Comparison of ENCODE assay signal across 11 mouse cellular contexts in genomic region chr6:83435174-83435573, GRCm38 (mm10). TPM values are rescaled to one million over a fixed set of nuclear protein-coding genes. Genes with fewer than 3 reads are reported as not detected.
A peak's percentile ranks its signal among the peaks of the same experiment; 100 is the strongest.
DNase-seq lines count a peak whose midpoint lies in the region; ATAC-seq and TF ChIP-seq lines count a peak whose summit lies in the region.
"Had no signal": no experiment of that assay in that cellular context is flagged by ENCODE, and none has a peak within 500 bp of the region (broad histone marks: within the 10 kb centered on the region; RNA-seq: fewer than 3 reads in every experiment).

No protein-coding gene starts in this region.

- H3K9ac ChIP-seq in midbrain, postnatal 0 days (replicated peaks; ENCODE audit: low read length, poor library complexity, severe bottlenecking), result no peak overlapping the region
- H3K9ac ChIP-seq in forebrain, postnatal 0 days, result no peak overlapping the region
- H3K9ac ChIP-seq: liver, embryonic 13.5 days had no signal

- no peak overlapping the region for H3K4me2 ChIP-seq in midbrain, postnatal 0 days (ENCODE audit: low read depth, low read length, poor library complexity, severe bottlenecking)
- H3K4me2 ChIP-seq in forebrain, postnatal 0 days (ENCODE audit: low read depth), result no peak overlapping the region
- H3K4me2 ChIP-seq: liver, embryonic 13.5 days had no signal

- no peaks in the 10 kb centered on the region for H3K9me3 ChIP-seq in midbrain, embryonic 10.5 days (replicated peaks)
- no peaks in the 10 kb centered on the region for H3K9me3 ChIP-seq in midbrain, postnatal 0 days (ENCODE audit: low read length)
- H3K9me3 ChIP-seq in forebrain, postnatal 0 days (ENCODE audit: low read length), result no peaks in the 10 kb centered on the region
- H3K9me3 ChIP-seq: liver, embryonic 13.5 days had no signal

- peaks cover 92% of the 10 kb centered on the region for H3K4me1 ChIP-seq in midbrain, embryonic 10.5 days
- peaks cover 29% of the 10 kb centered on the region for H3K4me1 ChIP-seq in midbrain, postnatal 0 days (ENCODE audit: insufficient read depth, low read length)
- peaks cover 28% of the 10 kb centered on the region for H3K4me1 ChIP-seq in forebrain, postnatal 0 days (ENCODE audit: insufficient read depth)

- no peaks in the 10 kb centered on the region for H3K27me3 ChIP-seq in midbrain, embryonic 10.5 days (ENCODE audit: low read depth, poor library complexity, severe bottlenecking)
- no peaks in the 10 kb centered on the region for H3K27me3 ChIP-seq in midbrain, postnatal 0 days (ENCODE audit: insufficient read depth, low read length)
- no peaks in the 10 kb centered on the region for H3K27me3 ChIP-seq in forebrain, postnatal 0 days (ENCODE audit: insufficient read depth, low read length)
- H3K27me3 ChIP-seq: liver, embryonic 13.5 days; Patski had no signal

- no peak for TF ChIP-seq CTCF in midbrain, postnatal 0 days (IDR thresholded peaks at IDR 0.05)
- no peak for TF ChIP-seq CTCF in forebrain, postnatal 0 days (IDR thresholded peaks at IDR 0.05; ENCODE audit: low read depth)

- no peak for ATAC-seq in midbrain, postnatal 0 days (ENCODE audit: low FRiP score)
- no peak for ATAC-seq in forebrain, postnatal 0 days
- ATAC-seq: Patski had no signal

- peak; percentile 78 for DNase-seq in midbrain, embryonic 10.5 days (ENCODE audit: low spot score)
- no peak for DNase-seq in midbrain, postnatal 0 days (ENCODE audit: low spot score)
- DNase-seq in brain, adult 2 months (ENCODE audit: low read depth, low spot score), result peak; percentile 60
- DNase-seq in forebrain, postnatal 0 days, result no peak
- peak; percentile 91 for DNase-seq in retina, postnatal 1 day
- DNase-seq in left cerebral cortex, postnatal 36 days (ENCODE audit: low spot score in 2 of 2), result no peak
- DNase-seq in thymus, postnatal 4 days, result no peak
- no peak for DNase-seq in frontal cortex, adult 2 months (ENCODE audit: extremely low spot score in 1 of 2, low spot score in 1 of 2)
- DNase-seq: kidney, adult 8-10 months; liver, embryonic 13.5 days had no signal

- H3K27ac ChIP-seq in midbrain, embryonic 10.5 days (replicated peaks), result peak overlapping the region; percentile 90
- H3K27ac ChIP-seq in midbrain, postnatal 0 days (ENCODE audit: low read depth, low read length), result no peak overlapping the region
- peak overlapping the region; percentile 21; the same call in 1 of the 2 replicates for H3K27ac ChIP-seq in forebrain, postnatal 0 days (ENCODE audit: low read depth, low read length)
- H3K27ac ChIP-seq: liver, embryonic 13.5 days had no signal

- H3K4me3 ChIP-seq in midbrain, embryonic 10.5 days, result peak overlapping the region; percentile 36
- H3K4me3 ChIP-seq in midbrain, postnatal 0 days (ENCODE audit: low read depth, low read length), result no peak overlapping the region
- H3K4me3 ChIP-seq in forebrain, postnatal 0 days (ENCODE audit: low read depth, low read length), result no peak overlapping the region
- H3K4me3 ChIP-seq: liver, embryonic 13.5 days had no signal

- intact Hi-C loops in left cerebral cortex, postnatal 36 days (cut with DNase I), result no loop called here

- peaks cover 77% of the 10 kb centered on the region for H3K36me3 ChIP-seq in midbrain, embryonic 10.5 days
- H3K36me3 ChIP-seq in midbrain, postnatal 0 days (ENCODE audit: insufficient read depth, low read length), result no peaks in the 10 kb centered on the region
- peaks cover 27% of the 10 kb centered on the region; the same call in 1 of the 2 replicates for H3K36me3 ChIP-seq in forebrain, postnatal 0 days (ENCODE audit: insufficient read depth)

- WGBS in midbrain, embryonic 10.5 days, result 14% methylated on average over 5 of the region's 5 CpGs
- 11% methylated on average over 5 of the region's 5 CpGs for WGBS in midbrain, postnatal 0 days
- 17% methylated on average over 5 of the region's 5 CpGs for WGBS in forebrain, postnatal 0 days

RNA-seq across cellular contexts. Expression of gene Tet3, which starts 23.7 kb away (rescaled TPM):
- 45.1 and 51.0 TPM in 2 replicates for polyA plus RNA-seq in midbrain, embryonic 10.5 days (2016; fragmentation: Nextera tagmentation; extraction: Ambion mirVana)
- total RNA-seq in midbrain, postnatal 0 days (2014; rRNA removed), result 32.0 and 38.3 TPM in 2 replicates
- 45.3 and 48.5 TPM in 2 replicates for polyA plus RNA-seq in midbrain, postnatal 0 days (2015; fragmentation: Nextera tagmentation; extraction: Ambion mirVana)
- total RNA-seq in forebrain, postnatal 0 days (2014; rRNA removed), result 23.2 and 27.7 TPM in 2 replicates
- 38.0 and 49.4 TPM in 2 replicates for polyA plus RNA-seq in forebrain, postnatal 0 days (2015; fragmentation: Nextera tagmentation; extraction: Ambion mirVana)
- 10 to 100 TPM; 63.7 to 77.2 TPM for total RNA-seq in left cerebral cortex, postnatal 36 days (2021)
- polyA plus RNA-seq in frontal cortex, adult 2 months (2012; rRNA removed), result 18.9 and 19.6 TPM in 2 replicates

Comparison
In these comparisons a context has a peak if more than half of its experiments do, and no peak if none do; other contexts are left out.
1. DNase-seq: peak in midbrain, embryonic 10.5 days (single experiment), brain, adult 2 months (single experiment) and retina, postnatal 1 day (single experiment); none in midbrain, postnatal 0 days (single experiment), forebrain, postnatal 0 days (single experiment), left cerebral cortex, postnatal 36 days (0 of 2), thymus, postnatal 4 days (single experiment) and frontal cortex, adult 2 months (0 of 2).